Mouse (Mus musculus): ENCODE measurements around the gene Fkbp15. TPM values are rescaled to one million over a fixed set of nuclear protein-coding genes. Genes with fewer than 3 reads are reported as not detected.

Fkbp15 gene
- polyA plus RNA-seq, 1 experiment from 2014 or later, result 24.0 TPM

GRCm38 (mm10) chr4:62367586-62367985, 7.2 kb upstream of the Fkbp15 start:
- WGBS, result 92% methylated on average over 6 of the region's 6 CpGs
- Histone ChIP-seq H3K9me3 (no peaks in the 10 kb centered on the region), H3K27me3 (no peaks in the 10 kb centered on the region), H3K4me1 (replicated peaks) (no peaks in the 10 kb centered on the region; the same call in 1 of the 2 replicates), H3K4me3 (replicated peaks) (no peak overlapping the region), H3K36me3 (no peaks in the 10 kb centered on the region), H3K27ac (no peak overlapping the region), H3K4me2 (replicated peaks) (no peak overlapping the region), H3K9ac (replicated peaks) (no peak overlapping the region)
- no peak for ATAC-seq

GRCm38 (mm10) chr4:62366291-62366690, 5.9 kb upstream of the Fkbp15 start:
- no peaks in the 10 kb centered on the region for H3K36me3 ChIP-seq
- ATAC-seq, result no peak
- no peak overlapping the region for H3K4me2 ChIP-seq (replicated peaks)
- H3K9ac ChIP-seq (replicated peaks), result no peak overlapping the region
- no peaks in the 10 kb centered on the region for H3K9me3 ChIP-seq
- H3K27me3 ChIP-seq, result no peaks in the 10 kb centered on the region
- WGBS, result 85% methylated on average over 4 of the region's 4 CpGs
- peaks cover 9% of the 10 kb centered on the region for H3K4me1 ChIP-seq (replicated peaks)
- no peak overlapping the region for H3K4me3 ChIP-seq (replicated peaks)
- H3K27ac ChIP-seq, result no peak overlapping the region

DNA sequence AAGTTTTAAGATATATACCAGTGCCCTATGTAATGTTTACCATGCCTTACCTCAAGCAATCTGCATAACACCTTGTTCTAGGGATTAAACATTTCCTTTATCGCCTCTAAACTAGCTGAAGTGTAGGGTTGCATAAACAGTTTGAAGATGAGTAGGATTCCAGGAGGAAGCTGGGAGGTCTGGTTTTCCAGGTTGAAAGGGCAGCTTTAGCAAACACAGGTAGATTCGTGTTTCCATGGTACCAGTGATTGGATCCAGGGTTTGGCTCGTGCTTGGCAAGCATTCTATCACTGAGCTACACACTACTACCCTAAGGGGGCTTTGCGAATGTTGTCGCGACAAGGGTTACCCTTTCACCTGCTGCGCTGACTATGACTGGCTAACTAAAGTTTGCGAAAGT, 4.0 kb upstream of the Fkbp15 start:
- Histone ChIP-seq H3K9me3 (no peaks in the 10 kb centered on the region), H3K9ac (replicated peaks) (no peak overlapping the region), H3K4me2 (replicated peaks) (no peak overlapping the region), H3K4me1 (replicated peaks) (peaks cover 17% of the 10 kb centered on the region), H3K27ac (no peak overlapping the region), H3K36me3 (no peaks in the 10 kb centered on the region), H3K4me3 (replicated peaks) (no peak overlapping the region), H3K27me3 (no peaks in the 10 kb centered on the region)
- ATAC-seq, result no peak
- 93% methylated on average over 8 of the region's 8 CpGs for WGBS

- 91% methylated on average over 2 of the region's 2 CpGs for WGBS
- Histone ChIP-seq H3K27me3 (no peaks in the 10 kb centered on the region), H3K9ac (replicated peaks) (no peak overlapping the region), H3K4me1 (replicated peaks) (peaks cover 23% of the 10 kb centered on the region), H3K36me3 (no peaks in the 10 kb centered on the region), H3K4me2 (replicated peaks) (no peak overlapping the region), H3K27ac (no peak overlapping the region), H3K9me3 (no peaks in the 10 kb centered on the region), H3K4me3 (replicated peaks) (no peak overlapping the region)
- no peak for ATAC-seq
These were observed 2.1 kb upstream of the Fkbp15 start for GRCm38 (mm10) chr4:62362437-62362836.

DNA sequence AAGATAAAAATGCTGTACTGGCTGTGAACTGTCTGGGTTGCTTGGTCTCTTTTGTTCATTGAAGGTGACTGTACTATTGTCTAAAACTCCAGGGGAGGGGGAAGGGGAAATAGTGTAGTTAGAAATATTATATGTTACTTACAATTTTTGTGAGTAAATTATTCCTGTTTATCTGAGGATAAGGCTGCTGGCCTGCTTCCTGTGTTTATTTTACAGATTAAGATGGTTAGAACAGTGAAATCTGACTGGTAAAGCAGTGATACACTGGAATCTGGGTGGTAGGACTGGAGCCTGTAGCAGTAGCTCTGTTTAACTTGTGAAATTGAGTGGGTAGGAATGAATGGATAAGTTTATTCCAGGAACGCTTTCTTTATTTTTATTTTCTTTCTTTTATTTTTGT, 1.6 kb upstream of the Fkbp15 start:
- Histone ChIP-seq H3K36me3 (no peaks in the 10 kb centered on the region), H3K4me1 (replicated peaks) (peaks cover 23% of the 10 kb centered on the region), H3K27ac (no peak overlapping the region), H3K4me3 (replicated peaks) (peak overlapping the region; percentile 77), H3K4me2 (replicated peaks) (peak overlapping the region; percentile 81), H3K9ac (replicated peaks) (peak overlapping the region; percentile 70; the same call in 1 of the 2 replicates), H3K27me3 (no peaks in the 10 kb centered on the region), H3K9me3 (no peaks in the 10 kb centered on the region)
- 95% methylated on average over 1 of the region's 1 CpGs for WGBS
- ATAC-seq, result no peak

DNA sequence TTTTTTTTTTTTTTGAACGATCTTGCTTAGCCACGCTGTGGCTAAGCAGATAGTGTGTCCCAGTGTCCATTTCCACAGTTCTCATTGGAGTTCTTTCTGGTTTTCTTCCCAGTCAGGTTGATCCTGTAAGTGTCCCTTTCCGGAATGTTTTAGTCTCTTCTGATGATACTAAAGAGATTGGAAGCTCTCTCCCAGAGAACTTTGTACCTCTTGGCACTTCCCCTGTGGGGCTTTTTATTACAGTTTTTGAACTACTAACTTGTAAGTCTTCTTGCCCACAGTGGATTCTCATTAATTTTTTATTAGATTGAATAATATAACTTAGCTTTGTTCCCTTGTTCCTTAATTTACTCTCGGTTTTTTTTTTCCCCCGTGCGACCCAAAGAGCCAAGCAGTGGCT, 1.2 kb upstream of the Fkbp15 start:
- peak overlapping the region; percentile 70 for H3K9ac ChIP-seq (replicated peaks)

DNA sequence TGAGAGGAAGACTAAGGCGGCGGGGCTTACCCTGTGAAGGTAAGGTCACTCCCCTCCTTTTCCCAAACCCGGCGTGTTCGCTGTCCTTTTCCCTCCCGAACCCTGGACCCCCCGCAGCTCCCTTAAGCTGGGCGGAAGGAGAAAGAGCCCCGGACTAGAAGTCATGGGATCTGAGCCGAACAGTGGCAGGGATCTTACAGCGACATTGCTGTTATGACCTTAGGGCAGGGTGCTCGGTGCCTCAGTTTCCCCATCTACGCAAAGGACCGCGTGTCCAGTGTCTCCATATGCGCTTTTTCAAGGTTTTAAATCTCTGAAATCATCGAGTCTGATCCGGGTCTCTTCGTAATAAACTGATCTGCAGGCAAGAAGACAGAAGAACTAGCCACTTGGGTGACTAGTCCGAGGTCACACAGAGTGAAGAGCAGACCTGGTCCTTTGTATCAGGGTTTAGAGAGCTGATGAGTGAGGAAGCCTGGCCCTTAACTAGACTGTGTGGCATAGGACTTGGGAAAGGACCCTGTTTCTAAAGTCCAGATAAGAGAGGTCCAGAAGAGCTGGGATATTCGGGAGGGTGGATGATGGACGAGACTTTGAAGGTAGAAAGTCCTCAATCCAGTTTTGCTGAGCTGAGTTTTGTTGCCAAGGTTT, 582 bp upstream of the Fkbp15 start:
- Histone ChIP-seq H3K4me3 (replicated peaks) (peak overlapping the region; percentile 77), H3K36me3 (no peaks in the 10 kb centered on the region), H3K4me2 (replicated peaks) (peak overlapping the region; percentile 81), H3K9ac (replicated peaks) (peak overlapping the region; percentile 70), H3K9me3 (no peaks in the 10 kb centered on the region), H3K4me1 (replicated peaks) (peaks cover 23% of the 10 kb centered on the region), H3K27me3 (no peaks in the 10 kb centered on the region), H3K27ac (peak overlapping the region; percentile 65)
- peak; percentile 12; the same call in 1 of the 2 replicates for ATAC-seq
- 1% methylated on average over 22 of the region's 22 CpGs for WGBS

More for the DNA sequence above, 1.2 kb upstream of the Fkbp15 start:
- ATAC-seq, result no peak
- Histone ChIP-seq H3K36me3 (no peaks in the 10 kb centered on the region), H3K27ac (no peak overlapping the region), H3K4me1 (replicated peaks) (peaks cover 23% of the 10 kb centered on the region), H3K9me3 (no peaks in the 10 kb centered on the region), H3K27me3 (no peaks in the 10 kb centered on the region), H3K4me3 (replicated peaks) (peak overlapping the region; percentile 77), H3K4me2 (replicated peaks) (peak overlapping the region; percentile 81)
- 44% methylated on average over 6 of the region's 6 CpGs for WGBS

- H3K4me1 ChIP-seq (replicated peaks), result peaks cover 23% of the 10 kb centered on the region
- ATAC-seq, result no peak
- H3K4me2 ChIP-seq (replicated peaks), result peak overlapping the region; percentile 81
- no peaks in the 10 kb centered on the region for H3K36me3 ChIP-seq
- no peaks in the 10 kb centered on the region for H3K9me3 ChIP-seq
- no peaks in the 10 kb centered on the region for H3K27me3 ChIP-seq
- no peak overlapping the region for H3K27ac ChIP-seq
- peak overlapping the region; percentile 77 for H3K4me3 ChIP-seq (replicated peaks)
- H3K9ac ChIP-seq (replicated peaks), result peak overlapping the region; percentile 80
- 46% methylated on average over 7 of the region's 7 CpGs for WGBS
These were observed 1.0 kb downstream of the Fkbp15 start for GRCm38 (mm10) chr4:62359256-62359775.

DNA sequence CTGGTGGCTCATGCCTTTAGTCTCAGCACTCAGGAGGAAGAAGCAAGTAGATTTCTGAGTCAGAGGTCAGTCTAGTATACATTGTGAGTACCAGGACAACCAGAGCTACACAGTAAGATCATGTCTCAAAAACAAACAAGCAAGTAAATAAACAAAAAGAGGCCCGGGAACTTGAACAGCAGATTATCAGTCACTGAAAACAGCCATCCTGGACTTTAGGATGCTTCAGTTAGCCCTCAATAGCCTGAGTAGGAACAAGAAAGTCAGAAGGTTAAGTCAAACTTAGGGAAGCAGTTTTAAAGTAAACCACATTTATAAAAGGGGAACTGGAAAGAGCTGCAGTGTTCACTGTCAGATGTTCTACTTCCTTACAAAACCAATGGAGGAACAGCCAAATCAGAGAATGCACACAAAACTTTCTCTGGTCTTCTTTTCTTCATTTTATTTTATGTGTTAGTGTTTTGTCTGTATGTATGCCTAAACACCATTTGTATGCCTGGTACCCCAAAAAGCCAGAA, 2.7 kb downstream of the Fkbp15 start:
- H3K9ac ChIP-seq (replicated peaks), result no peak overlapping the region
- H3K27ac ChIP-seq, result no peak overlapping the region
- 86% methylated on average over 1 of the region's 1 CpGs for WGBS
- no peaks in the 10 kb centered on the region for H3K27me3 ChIP-seq
- H3K4me2 ChIP-seq (replicated peaks), result no peak overlapping the region
- no peaks in the 10 kb centered on the region; the same call in 1 of the 2 replicates for H3K36me3 ChIP-seq
- H3K4me3 ChIP-seq (replicated peaks), result no peak overlapping the region
- peaks cover 23% of the 10 kb centered on the region for H3K4me1 ChIP-seq (replicated peaks)
- no peaks in the 10 kb centered on the region for H3K9me3 ChIP-seq
- no peak for ATAC-seq

- H3K4me1 ChIP-seq (replicated peaks), result no peaks in the 10 kb centered on the region
- peaks cover 44% of the 10 kb centered on the region for H3K36me3 ChIP-seq
- no peak for ATAC-seq
- no peak overlapping the region for H3K4me3 ChIP-seq (replicated peaks)
- H3K9me3 ChIP-seq, result no peaks in the 10 kb centered on the region
- no peak overlapping the region for H3K9ac ChIP-seq (replicated peaks)
- no peaks in the 10 kb centered on the region for H3K27me3 ChIP-seq
- no peak overlapping the region for H3K27ac ChIP-seq
- WGBS, result 97% methylated on average over 2 of the region's 2 CpGs
- H3K4me2 ChIP-seq (replicated peaks), result no peak overlapping the region
These were observed 11.0 kb downstream of the Fkbp15 start for GRCm38 (mm10) chr4:62349371-62349770.

DNA sequence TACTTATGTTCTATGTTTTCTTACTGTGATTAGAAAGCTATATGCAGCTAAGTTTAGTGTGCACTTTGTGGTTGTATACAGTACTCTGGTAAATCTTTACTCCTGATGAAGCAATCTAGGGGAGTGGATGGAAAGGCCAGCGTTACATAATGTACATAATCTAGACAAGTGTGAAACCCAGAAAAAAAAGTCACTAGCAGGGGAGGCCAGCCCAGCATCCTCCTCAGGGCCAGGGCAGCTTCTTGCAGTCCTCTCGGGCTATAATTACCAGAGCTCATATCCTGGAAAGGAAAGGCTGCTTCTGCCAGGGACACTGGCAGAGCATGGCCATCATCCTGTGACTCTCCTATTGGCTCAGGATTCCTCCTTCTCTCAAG, 12.0 kb downstream of the Fkbp15 start:
- Histone ChIP-seq H3K27ac (no peak overlapping the region), H3K36me3 (peaks cover 51% of the 10 kb centered on the region), H3K4me1 (replicated peaks) (no peaks in the 10 kb centered on the region), H3K9ac (replicated peaks) (no peak overlapping the region), H3K4me2 (replicated peaks) (no peak overlapping the region), H3K27me3 (no peaks in the 10 kb centered on the region), H3K4me3 (replicated peaks) (no peak overlapping the region), H3K9me3 (no peaks in the 10 kb centered on the region)
- no peak for ATAC-seq
- 81% methylated on average over 2 of the region's 2 CpGs for WGBS

GRCm38 (mm10) chr4:62347605-62348328, 12.6 kb downstream of the Fkbp15 start:
- Histone ChIP-seq H3K9ac (replicated peaks) (no peak overlapping the region), H3K27me3 (no peaks in the 10 kb centered on the region), H3K4me3 (replicated peaks) (no peak overlapping the region), H3K9me3 (no peaks in the 10 kb centered on the region), H3K36me3 (peaks cover 51% of the 10 kb centered on the region), H3K4me1 (replicated peaks) (no peaks in the 10 kb centered on the region), H3K27ac (no peak overlapping the region), H3K4me2 (replicated peaks) (no peak overlapping the region)
- ATAC-seq, result no peak
- 84% methylated on average over 9 of the region's 9 CpGs for WGBS
